Mouse (Mus musculus): ENCODE measurements at regions not wholly inside any gene's neighbourhood (a gene's known extent, or its start where the extent isn't known, plus 50 kb on each side); places are given as distances from the start of the nearest gene placed in this dataset.
A peak's percentile ranks its signal among the peaks of the same experiment; 100 is the strongest.
"Not testable (repeated sequence)": the region's sequence is repeated elsewhere in the genome, so short reads cannot be mapped to it uniquely, and the experiment has no call there.

GRCm38 (mm10) chr3:18802794-18803193 lies 825.7 kb downstream of the 1700064H15Rik start:
- Histone ChIP-seq H3K9ac (no peak overlapping the region), H3K4me3 (no peak overlapping the region), H3K36me3 (replicated peaks) (no peaks in the 10 kb centered on the region), H3K9me3 (no peaks in the 10 kb centered on the region), H3K27ac (no peak overlapping the region), H3K4me2 (no peak overlapping the region), H3K27me3 (replicated peaks) (no peaks in the 10 kb centered on the region), H3K4me1 (no peaks in the 10 kb centered on the region)
- ATAC-seq (replicated peaks): no peak
- WGBS: 62% methylated on average over 3 of the region's 3 CpGs

DNA sequence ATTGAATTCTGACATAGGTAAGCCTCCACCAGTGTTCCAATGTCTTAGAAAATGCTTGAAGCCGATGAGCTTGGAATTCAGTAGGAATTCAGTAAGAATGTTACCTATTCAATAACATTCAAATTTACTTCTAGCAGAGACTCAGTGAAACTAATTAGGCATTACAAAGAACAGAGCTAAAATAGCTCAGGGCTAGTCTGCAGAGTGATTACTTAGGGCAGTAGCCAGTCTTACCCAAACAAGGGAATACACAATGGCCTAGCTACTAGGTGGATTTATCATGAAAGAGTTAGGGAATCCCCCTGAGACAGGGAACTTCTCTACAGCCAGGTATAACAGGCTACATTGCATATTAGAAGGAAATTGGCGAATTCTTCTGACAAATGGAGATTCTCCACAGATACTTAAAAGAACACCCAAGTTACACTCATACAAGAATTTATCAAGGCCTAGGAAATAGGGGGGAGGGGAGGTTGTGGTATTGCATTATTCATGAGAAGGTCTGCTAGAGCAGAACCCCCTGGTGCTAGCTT lies 799.6 kb downstream of the 1700064H15Rik start:
- WGBS: 36% methylated on average over 2 of the region's 2 CpGs
- H3K9me3 ChIP-seq; ATAC-seq (replicated peaks); H3K4me2 ChIP-seq; H3K27me3 ChIP-seq (replicated peaks); H3K36me3 ChIP-seq (replicated peaks); H3K9ac ChIP-seq; H3K4me3 ChIP-seq; H3K27ac ChIP-seq; H3K4me1 ChIP-seq: not testable (repeated sequence)

DNA sequence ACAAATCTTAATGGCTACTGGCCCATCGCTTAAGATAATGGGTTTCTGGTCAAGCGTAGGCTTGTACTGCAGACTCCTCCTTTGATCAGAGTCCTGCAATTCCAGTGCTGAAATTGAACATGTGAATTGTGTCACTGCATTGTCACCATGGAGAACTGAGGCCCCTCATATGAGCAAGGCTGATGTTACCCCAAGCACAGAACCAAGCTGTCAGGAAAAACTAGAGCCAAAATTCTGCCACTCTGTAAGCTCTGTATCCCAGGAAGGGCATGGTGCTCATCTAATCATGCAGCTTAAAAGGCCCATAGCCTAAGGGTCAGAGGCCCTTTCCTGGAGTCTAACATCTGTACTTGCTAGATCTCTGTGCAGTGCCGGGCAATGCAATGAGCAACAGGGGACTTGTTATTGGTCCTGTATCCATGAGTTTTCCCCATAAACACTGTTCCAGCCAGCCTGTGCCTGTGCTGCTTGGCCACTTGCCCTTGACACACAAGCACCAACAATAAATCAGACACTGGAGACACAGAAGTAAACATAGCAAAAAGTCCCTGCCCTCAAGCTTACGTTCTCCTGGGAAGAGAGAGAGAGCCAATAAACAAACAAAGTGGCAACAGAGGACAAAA lies 760.2 kb downstream of the 1700064H15Rik start:
- H3K4me3 ChIP-seq: no peak overlapping the region
- no peak overlapping the region for H3K27ac ChIP-seq
- no peak overlapping the region for H3K4me2 ChIP-seq
- H3K36me3 ChIP-seq (replicated peaks): no peaks in the 10 kb centered on the region
- no peaks in the 10 kb centered on the region for H3K27me3 ChIP-seq (replicated peaks)
- no peak for ATAC-seq (replicated peaks)
- WGBS: 76% methylated on average over 4 of the region's 4 CpGs
- H3K4me1 ChIP-seq: no peaks in the 10 kb centered on the region
- H3K9me3 ChIP-seq: no peaks in the 10 kb centered on the region
- H3K9ac ChIP-seq: no peak overlapping the region

- no peak overlapping the region for H3K9ac ChIP-seq
- 0 out of 2 replicates have a peak, but pooled peaks cover 3% of the 10 kb centered on the region for H3K9me3 ChIP-seq
- H3K36me3 ChIP-seq (replicated peaks): no peaks in the 10 kb centered on the region
- H3K27ac ChIP-seq: no peak overlapping the region
- no peak overlapping the region for H3K4me3 ChIP-seq
- no peaks in the 10 kb centered on the region for H3K27me3 ChIP-seq (replicated peaks)
- no peak overlapping the region for H3K4me2 ChIP-seq
- 76% methylated on average over 2 of the region's 2 CpGs for WGBS
- no peaks in the 10 kb centered on the region for H3K4me1 ChIP-seq
- ATAC-seq (replicated peaks): no peak
These were observed 759.7 kb downstream of the 1700064H15Rik start for GRCm38 (mm10) chr3:18868758-18869157.

DNA sequence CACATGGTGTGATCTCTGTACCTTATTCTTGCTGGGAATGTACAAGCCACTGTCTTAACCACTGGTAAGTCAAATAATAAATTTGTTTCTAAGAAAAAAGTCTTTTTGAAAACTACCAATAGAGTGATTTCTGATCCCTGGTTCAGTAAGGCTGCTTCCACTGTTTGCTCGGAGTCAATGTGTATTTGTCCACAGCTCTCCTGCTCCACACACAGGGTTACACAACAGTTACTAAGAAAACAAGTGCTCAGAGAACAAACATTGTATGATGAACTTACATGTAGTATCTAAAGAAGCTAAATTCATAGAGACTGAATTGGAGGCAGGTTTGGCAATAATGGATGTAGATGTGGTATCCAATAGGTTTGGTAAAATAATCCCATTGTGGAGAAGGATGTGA lies 751.4 kb downstream of the 1700064H15Rik start:
- Histone ChIP-seq H3K9me3 (0 out of 2 replicates have a peak, but pooled peaks cover 3% of the 10 kb centered on the region), H3K9ac (no peak overlapping the region), H3K4me1 (no peaks in the 10 kb centered on the region), H3K36me3 (replicated peaks) (no peaks in the 10 kb centered on the region), H3K27me3 (replicated peaks) (no peaks in the 10 kb centered on the region), H3K4me3 (no peak overlapping the region), H3K27ac (no peak overlapping the region), H3K4me2 (no peak overlapping the region)
- WGBS: 92% methylated on average over 1 of the region's 1 CpGs
- ATAC-seq (replicated peaks): no peak

- Histone ChIP-seq H3K9me3 (0 out of 2 replicates have a peak, but pooled peaks cover 3% of the 10 kb centered on the region), H3K27ac (no peak overlapping the region), H3K4me1 (no peaks in the 10 kb centered on the region), H3K36me3 (replicated peaks) (no peaks in the 10 kb centered on the region), H3K4me2 (no peak overlapping the region), H3K27me3 (replicated peaks) (no peaks in the 10 kb centered on the region), H3K9ac (no peak overlapping the region), H3K4me3 (no peak overlapping the region)
- WGBS: 84% methylated on average over 3 of the region's 3 CpGs
- no peak for ATAC-seq (replicated peaks)
These were observed 750.9 kb downstream of the 1700064H15Rik start for GRCm38 (mm10) chr3:18877572-18877971.

DNA sequence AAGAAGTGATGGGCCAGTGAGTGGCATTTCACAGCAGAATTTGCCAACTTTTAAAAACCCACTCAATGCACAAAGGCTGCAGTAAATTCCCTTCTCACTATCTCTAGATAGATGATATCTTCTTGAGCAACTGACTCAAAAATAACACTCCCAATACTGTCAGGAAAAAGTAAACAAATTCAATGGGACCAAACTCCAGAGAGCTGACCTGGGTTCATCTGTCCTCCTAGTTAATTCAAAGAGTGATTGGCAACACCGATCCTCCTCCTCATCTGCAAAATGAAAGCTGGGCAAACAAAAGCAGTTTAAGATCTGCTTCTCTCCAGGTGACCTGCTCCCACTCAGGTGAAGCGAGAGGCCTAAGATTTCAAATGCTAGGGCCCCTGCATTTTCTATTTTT lies 747.3 kb downstream of the 1700064H15Rik start:
- H3K4me2 ChIP-seq: no peak overlapping the region
- ATAC-seq (replicated peaks): no peak
- no peaks in the 10 kb centered on the region for H3K4me1 ChIP-seq
- no peak overlapping the region for H3K27ac ChIP-seq
- H3K36me3 ChIP-seq (replicated peaks): no peaks in the 10 kb centered on the region
- no peaks in the 10 kb centered on the region for H3K9me3 ChIP-seq
- H3K4me3 ChIP-seq: no peak overlapping the region
- H3K9ac ChIP-seq: no peak overlapping the region
- no peaks in the 10 kb centered on the region for H3K27me3 ChIP-seq (replicated peaks)
- 75% methylated on average over 2 of the region's 2 CpGs for WGBS

DNA sequence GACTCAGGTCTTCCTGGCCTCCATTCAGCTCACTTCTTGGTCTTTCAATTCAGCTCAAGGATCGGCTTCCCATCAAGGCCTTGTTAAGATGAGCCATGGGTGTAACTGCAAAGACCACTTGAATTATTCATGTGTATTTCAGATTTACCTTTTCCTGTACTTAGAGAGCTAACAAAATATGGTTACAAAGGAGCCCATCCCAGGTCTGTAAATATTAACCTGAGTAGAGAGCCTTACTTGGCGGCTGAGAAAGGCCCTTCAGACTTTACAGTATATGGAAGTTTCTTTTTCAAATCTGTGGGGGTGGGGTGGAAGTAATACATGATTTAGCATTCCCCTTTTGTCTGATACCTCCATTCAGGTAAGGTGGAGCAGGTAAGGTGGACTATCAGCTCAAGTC lies 735.7 kb downstream of the 1700064H15Rik start:
- no peak for ATAC-seq (replicated peaks)
- no peak overlapping the region for H3K9ac ChIP-seq
- H3K27ac ChIP-seq: no peak overlapping the region
- no peaks in the 10 kb centered on the region for H3K36me3 ChIP-seq (replicated peaks)
- no peaks in the 10 kb centered on the region for H3K27me3 ChIP-seq (replicated peaks)
- H3K4me1 ChIP-seq: no peaks in the 10 kb centered on the region
- 97% methylated on average over 2 of the region's 2 CpGs for WGBS
- H3K4me3 ChIP-seq: no peak overlapping the region
- H3K4me2 ChIP-seq: no peak overlapping the region
- no peaks in the 10 kb centered on the region for H3K9me3 ChIP-seq

- 0 out of 2 replicates have a peak, but pooled peaks have one; percentile 62 for ATAC-seq (replicated peaks)
These were observed 722.7 kb downstream of the 1700064H15Rik start for GRCm38 (mm10) chr3:18905769-18906168.

GRCm38 (mm10) chr3:18906210-18906609 lies 722.3 kb downstream of the 1700064H15Rik start:
- no peak overlapping the region for H3K9ac ChIP-seq
- H3K4me2 ChIP-seq: no peak overlapping the region
- no peaks in the 10 kb centered on the region for H3K36me3 ChIP-seq (replicated peaks)
- 55% methylated on average over 5 of the region's 5 CpGs for WGBS
- no peaks in the 10 kb centered on the region for H3K4me1 ChIP-seq
- no peaks in the 10 kb centered on the region for H3K27me3 ChIP-seq (replicated peaks)
- 0 out of 2 replicates have a peak, but pooled peaks have one; percentile 17 for ATAC-seq (replicated peaks)
- H3K9me3 ChIP-seq: no peaks in the 10 kb centered on the region
- no peak overlapping the region for H3K27ac ChIP-seq
- H3K4me3 ChIP-seq: no peak overlapping the region

More at GRCm38 (mm10) chr3:18905769-18906168, 722.7 kb downstream of the 1700064H15Rik start:
- H3K4me1 ChIP-seq: no peaks in the 10 kb centered on the region
- WGBS: 64% methylated on average over 3 of the region's 3 CpGs
- H3K36me3 ChIP-seq (replicated peaks): no peaks in the 10 kb centered on the region
- H3K4me2 ChIP-seq: no peak overlapping the region
- H3K9me3 ChIP-seq: no peaks in the 10 kb centered on the region
- no peak overlapping the region for H3K27ac ChIP-seq
- H3K27me3 ChIP-seq (replicated peaks): no peaks in the 10 kb centered on the region
- H3K4me3 ChIP-seq: no peak overlapping the region
- H3K9ac ChIP-seq: no peak overlapping the region

DNA sequence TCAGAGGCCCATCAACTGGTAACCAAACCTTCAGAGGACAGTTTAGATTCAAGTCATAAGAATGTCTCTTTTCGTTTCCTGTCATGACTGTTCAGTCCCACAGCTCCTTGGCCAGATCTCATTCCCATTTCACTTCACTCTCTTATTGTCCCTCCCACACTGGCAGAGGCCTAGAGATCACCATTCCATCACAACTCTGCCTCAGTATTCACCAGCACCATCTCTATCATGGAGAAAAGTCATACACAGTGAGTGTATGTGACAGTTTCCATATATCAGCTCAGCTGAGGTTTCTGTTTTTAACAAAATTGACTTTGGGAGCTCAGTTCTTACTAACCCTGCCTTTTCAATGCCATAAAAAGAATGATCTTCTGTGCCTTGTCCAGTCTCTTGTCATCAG lies 719.7 kb downstream of the 1700064H15Rik start:
- 95% methylated on average over 1 of the region's 1 CpGs for WGBS
- Histone ChIP-seq H3K9me3 (no peaks in the 10 kb centered on the region), H3K4me3 (no peak overlapping the region), H3K27ac (no peak overlapping the region), H3K27me3 (replicated peaks) (no peaks in the 10 kb centered on the region), H3K4me2 (no peak overlapping the region), H3K36me3 (replicated peaks) (no peaks in the 10 kb centered on the region), H3K4me1 (no peaks in the 10 kb centered on the region), H3K9ac (no peak overlapping the region)
- no peak for ATAC-seq (replicated peaks)

DNA sequence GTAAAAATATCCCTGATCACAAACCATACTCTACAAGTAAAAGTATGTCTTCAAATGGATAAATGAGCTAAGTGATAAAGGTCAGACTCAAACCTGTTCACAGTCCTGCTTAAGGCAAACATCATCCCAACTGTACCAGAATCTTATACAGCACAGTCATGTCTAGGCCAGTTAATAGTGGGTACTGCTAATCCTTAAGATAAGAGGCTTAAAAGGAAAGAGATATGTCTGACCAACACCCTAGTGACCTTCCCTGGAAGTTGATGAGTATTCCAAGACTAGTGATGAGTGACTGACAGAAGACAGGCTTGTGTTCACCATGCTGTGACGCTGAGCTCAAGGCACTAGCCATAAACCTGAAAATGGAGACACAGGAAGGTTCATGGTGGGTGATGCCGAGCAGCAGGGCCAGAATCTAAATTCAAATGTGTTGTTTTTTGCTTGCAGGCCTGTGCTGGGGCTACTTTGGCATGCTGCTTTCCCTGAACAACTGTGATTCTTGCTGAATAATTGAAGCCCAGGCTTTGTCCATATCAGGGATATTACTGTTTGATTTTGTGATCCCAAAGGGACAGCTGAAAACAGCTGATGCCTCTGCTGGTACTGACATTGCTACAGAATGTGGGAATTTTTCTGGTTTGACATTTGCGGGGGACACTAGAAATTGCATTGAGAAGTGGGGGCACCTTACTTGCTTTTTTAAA lies 699.9 kb downstream of the 1700064H15Rik start:
- Histone ChIP-seq H3K9me3 (no peaks in the 10 kb centered on the region), H3K4me3 (no peak overlapping the region), H3K4me1 (peaks cover 12% of the 10 kb centered on the region; the same call in 1 of the 2 replicates), H3K36me3 (replicated peaks) (no peaks in the 10 kb centered on the region), H3K27ac (no peak overlapping the region; the same call in 1 of the 2 replicates), H3K27me3 (replicated peaks) (no peaks in the 10 kb centered on the region), H3K9ac (no peak overlapping the region), H3K4me2 (no peak overlapping the region)
- WGBS: 55% methylated on average over 3 of the region's 3 CpGs
- peak; percentile 77 for ATAC-seq (replicated peaks)

Measured in midbrain, embryonic 15.5 days (tissue).